Mouse (Mus musculus) testis, adult 2 months (tissue): ENCODE measurements at regions not wholly inside any gene's neighbourhood (a gene's known extent, or its start where the extent isn't known, plus 50 kb on each side); places are given as distances from the start of the nearest gene placed in this dataset.
"Not testable (repeated sequence)": the region's sequence is repeated elsewhere in the genome, so short reads cannot be mapped to it uniquely, and the experiment has no call there.

Source experiments
- H3K27ac ChIP-seq: fragments of 200-500 bp; 2 replicates; pipeline ENCODE4 v1.5.1; 2012; ENCODE audit warnings: low read depth, low read length; ENCODE audit not compliant: control insufficient read depth, insufficient read depth
- H3K27me3 ChIP-seq: fragments of 200-500 bp; 2 replicates; pipeline ENCODE4 v1.6.1; 2012; ENCODE audit warnings: mild to moderate bottlenecking, low read length, moderate library complexity; ENCODE audit not compliant: control insufficient read depth, insufficient read depth
- H3K36me3 ChIP-seq: fragments of 200-500 bp; 2 replicates; pipeline ENCODE4 v1.6.1; 2012; ENCODE audit warnings: mild to moderate bottlenecking, low read length; ENCODE audit not compliant: control insufficient read depth, insufficient read depth
- H3K4me1 ChIP-seq: fragments of 200-500 bp; 2 replicates; pipeline ENCODE4 v1.6.1; 2012; ENCODE audit warnings: low read length; ENCODE audit not compliant: control insufficient read depth, insufficient read depth
- H3K4me3 ChIP-seq: fragments of 200-500 bp; 2 replicates; pipeline ENCODE4 v1.5.1; 2012; ENCODE audit warnings: low read depth, mild to moderate bottlenecking, low read length, moderate library complexity, mixed read lengths; ENCODE audit not compliant: control insufficient read depth
- CTCF ChIP-seq: fragments of 200-500 bp; IDR thresholded peaks from 2 replicates; pipeline ENCODE4 v1.5.1; 2012; ENCODE audit warnings: low read depth, mild to moderate bottlenecking, inconsistent platforms, low read length, moderate library complexity; ENCODE audit not compliant: control insufficient read depth, insufficient read depth, insufficient replicate concordance
- POLR2A ChIP-seq: fragments of 200-500 bp; IDR thresholded peaks from 2 replicates; pipeline ENCODE4 v1.6.1; 2012; ENCODE audit warnings: low read depth, mild to moderate bottlenecking, inconsistent platforms, low read length, moderate library complexity; ENCODE audit not compliant: control insufficient read depth

GRCm38 (mm10) chr5:64700030-64700429, 103.2 kb upstream of the Klf3 start:
- Histone ChIP-seq H3K4me1 (peaks cover 4% of the 10 kb centered on the region), H3K36me3 (no peaks in the 10 kb centered on the region), H3K27ac (no peak overlapping the region), H3K4me3 (no peak overlapping the region), H3K27me3 (no peaks in the 10 kb centered on the region)
- TF ChIP-seq POLR2A (no peak), CTCF (no peak)

GRCm38 (mm10) chr5:64701219-64701779, 101.9 kb upstream of the Klf3 start:
- H3K4me3 ChIP-seq = no peak overlapping the region
- H3K27ac ChIP-seq = no peak overlapping the region
- H3K27me3 ChIP-seq = no peaks in the 10 kb centered on the region
- H3K4me1 ChIP-seq = no peaks in the 10 kb centered on the region
- H3K36me3 ChIP-seq = no peaks in the 10 kb centered on the region
- no peak for TF ChIP-seq POLR2A
- TF ChIP-seq CTCF = no peak

DNA sequence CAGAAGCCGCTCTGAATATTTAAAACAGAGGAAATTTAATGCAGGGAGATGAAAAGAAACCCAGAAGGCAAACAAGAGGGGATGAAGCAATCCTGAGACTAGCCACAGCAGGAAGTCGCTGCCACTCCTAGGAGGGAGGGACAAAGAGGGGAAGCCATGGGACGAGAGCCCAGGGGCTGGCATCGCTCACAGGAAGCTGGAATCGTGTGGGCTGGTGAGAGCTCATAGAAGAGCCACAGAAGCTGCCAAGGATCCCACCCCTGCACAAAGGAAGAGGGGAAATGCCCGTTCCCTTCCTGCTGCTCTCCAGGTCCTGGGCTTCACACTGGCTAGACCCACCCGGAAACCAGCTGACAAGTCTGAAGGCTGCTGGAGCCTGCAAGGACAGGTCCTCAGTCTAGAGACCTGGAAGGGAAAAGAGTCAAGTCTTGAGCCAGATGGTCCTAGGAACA, 101.4 kb upstream of the Klf3 start:
- Histone ChIP-seq H3K36me3 (no peaks in the 10 kb centered on the region), H3K4me3 (no peak overlapping the region), H3K4me1 (no peaks in the 10 kb centered on the region), H3K27ac (no peak overlapping the region), H3K27me3 (no peaks in the 10 kb centered on the region)
- no peak for TF ChIP-seq POLR2A
- TF ChIP-seq CTCF = no peak

GRCm38 (mm10) chr5:64702404-64702803, 100.8 kb upstream of the Klf3 start:
- H3K4me1 ChIP-seq, H3K4me3 ChIP-seq, H3K36me3 ChIP-seq, H3K27me3 ChIP-seq, H3K27ac ChIP-seq: not testable (repeated sequence)

DNA sequence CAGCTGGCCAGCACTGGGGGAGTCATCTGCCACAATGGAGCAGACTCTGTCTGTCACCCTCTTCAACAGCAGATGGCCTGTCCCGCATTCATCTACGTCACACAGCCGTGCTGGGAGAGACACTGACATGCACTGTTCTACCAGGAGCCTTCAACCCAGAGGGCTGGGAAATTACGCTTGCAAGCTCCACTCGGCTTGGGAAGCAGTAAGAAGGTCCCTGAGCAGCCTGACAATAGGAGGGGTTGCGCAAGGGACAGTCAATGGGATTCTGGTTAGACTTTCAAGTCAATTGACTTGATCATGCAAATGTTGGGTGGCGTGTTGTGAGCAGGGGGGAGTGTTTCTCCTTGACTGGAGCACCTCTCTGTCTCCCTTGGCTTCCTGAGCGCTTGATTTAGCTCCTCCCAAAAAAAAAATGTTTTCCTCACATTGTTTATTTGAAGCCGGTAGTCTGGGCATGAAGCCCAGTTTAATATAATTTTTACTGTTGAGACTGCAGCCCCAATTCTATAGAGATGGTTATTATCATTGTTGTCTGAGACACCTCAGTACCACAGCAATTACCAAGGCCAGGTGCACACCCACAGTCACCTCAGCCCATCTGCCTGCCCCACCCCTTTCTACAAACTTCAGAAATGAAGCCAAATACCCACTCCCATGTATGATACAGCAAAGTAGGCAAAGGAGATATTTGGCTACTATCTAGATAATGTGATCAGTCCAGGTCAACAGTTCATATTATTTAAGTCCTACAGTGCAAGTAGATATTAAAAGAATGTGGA, 99.9 kb upstream of the Klf3 start:
- TF ChIP-seq POLR2A (no peak), CTCF (no peak)
- Histone ChIP-seq H3K27ac (no peak overlapping the region), H3K27me3 (no peaks in the 10 kb centered on the region), H3K36me3 (no peaks in the 10 kb centered on the region), H3K4me3 (no peak overlapping the region), H3K4me1 (no peaks in the 10 kb centered on the region)

- H3K27ac ChIP-seq = no peak overlapping the region
- no peak overlapping the region for H3K4me3 ChIP-seq
- TF ChIP-seq POLR2A (no peak), CTCF (no peak)
- H3K27me3 ChIP-seq = no peaks in the 10 kb centered on the region
- no peaks in the 10 kb centered on the region for H3K36me3 ChIP-seq
- no peaks in the 10 kb centered on the region for H3K4me1 ChIP-seq
These were observed 99.0 kb upstream of the Klf3 start for GRCm38 (mm10) chr5:64704144-64704543.

DNA sequence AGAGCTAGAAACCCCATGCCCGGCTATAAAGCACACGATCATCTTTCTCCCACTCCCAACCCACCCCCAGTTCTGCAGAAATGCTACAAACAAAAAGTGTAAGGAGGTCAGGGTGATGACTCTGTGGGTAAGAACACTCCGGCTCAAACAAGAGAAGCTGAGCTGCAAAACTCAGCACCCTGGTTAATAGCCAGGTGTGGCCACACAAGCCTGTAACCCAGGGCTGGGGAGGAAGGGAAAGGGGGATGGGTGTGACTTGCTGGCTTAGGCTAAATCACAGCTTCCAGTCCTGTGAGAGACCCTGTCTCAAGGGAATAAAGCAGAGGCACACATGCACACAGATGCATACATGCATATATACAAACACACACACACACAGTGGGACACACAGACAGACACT, 96.6 kb upstream of the Klf3 start:
- Histone ChIP-seq H3K36me3 (no peaks in the 10 kb centered on the region), H3K27ac (no peak overlapping the region), H3K4me3 (no peak overlapping the region), H3K4me1 (no peaks in the 10 kb centered on the region), H3K27me3 (no peaks in the 10 kb centered on the region)
- TF ChIP-seq POLR2A (no peak), CTCF (no peak)
